Mouse (Mus musculus): ENCODE measurements around the gene Msrb3.

Msrb3 gene

GRCm38 (mm10) chr10:120895899-120896289, 3.0 kb downstream of the Msrb3 start:
- DNase-seq: no peak

DNA sequence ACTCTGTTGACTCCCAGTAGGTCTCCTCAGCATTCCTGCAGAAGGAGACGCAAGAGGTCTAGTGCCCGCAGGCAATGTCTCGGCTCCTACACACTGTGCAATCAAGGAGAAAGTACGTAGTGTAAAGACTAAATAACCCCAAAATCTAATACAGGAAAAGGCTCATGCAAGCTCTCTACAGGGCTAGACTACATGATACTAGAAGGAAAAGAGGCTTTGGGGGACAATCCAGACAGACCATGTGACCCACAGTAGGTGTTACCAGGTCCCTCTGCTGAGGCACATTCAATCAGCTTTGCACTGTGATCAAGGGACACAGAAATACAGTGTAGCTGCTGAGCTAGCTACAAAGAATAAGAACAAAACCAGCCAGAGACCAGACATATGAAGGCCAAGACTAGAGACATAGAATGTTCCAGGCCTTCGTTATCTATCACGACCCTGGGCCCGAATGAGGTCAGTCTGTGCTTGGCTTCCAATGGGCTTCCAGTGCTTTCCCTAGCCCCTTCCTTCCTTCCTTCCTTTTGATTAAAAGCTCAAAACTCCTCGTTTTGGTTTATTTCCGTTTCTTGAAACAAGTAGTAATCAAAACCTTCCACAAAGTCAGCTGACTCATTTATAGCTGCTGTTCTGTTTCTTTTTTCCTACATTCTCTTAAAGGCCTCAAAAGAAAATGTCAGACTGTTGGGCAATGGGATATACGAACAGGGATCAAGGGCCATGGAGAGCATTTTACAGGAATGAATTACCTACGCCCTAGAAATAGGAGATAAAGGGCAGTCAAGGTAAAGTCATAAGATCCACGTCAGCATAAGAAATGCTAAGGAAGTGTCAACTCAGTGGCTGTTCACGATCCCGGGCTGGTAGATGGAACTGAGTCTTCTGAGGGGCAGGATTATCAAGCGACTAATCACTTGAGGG, 3.7 kb downstream of the Msrb3 start:
- DNase-seq: no peak

GRCm38 (mm10) chr10:120893938-120894337, 5.0 kb downstream of the Msrb3 start:
- DNase-seq: no peak

GRCm38 (mm10) chr10:120891131-120891530, 7.8 kb downstream of the Msrb3 start:
- no peak for DNase-seq

GRCm38 (mm10) chr10:120890592-120890991, 8.3 kb downstream of the Msrb3 start:
- DNase-seq: no peak

DNA sequence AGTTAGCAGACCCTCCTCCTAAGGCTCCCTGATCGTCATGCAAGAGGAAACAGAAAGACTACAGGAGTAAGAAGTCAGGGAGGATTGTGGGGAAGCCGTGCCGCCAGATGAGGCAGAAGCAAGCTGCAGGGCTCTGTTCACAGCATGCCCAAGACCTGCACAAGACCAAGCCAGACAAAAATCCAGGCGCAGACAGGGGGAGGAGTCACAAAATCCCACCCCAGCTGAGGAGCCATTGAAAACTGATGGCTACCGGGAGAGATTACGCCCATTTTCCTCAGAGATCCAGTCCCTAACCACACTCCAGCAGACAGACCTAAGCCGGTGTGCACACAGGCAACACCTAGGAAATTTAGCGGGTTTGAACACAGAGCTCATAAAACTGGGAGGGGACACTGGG, 10.4 kb downstream of the Msrb3 start:
- no peak for DNase-seq

- DNase-seq: no peak
These were observed 14.7 kb downstream of the Msrb3 start for GRCm38 (mm10) chr10:120884220-120884619.

DNA sequence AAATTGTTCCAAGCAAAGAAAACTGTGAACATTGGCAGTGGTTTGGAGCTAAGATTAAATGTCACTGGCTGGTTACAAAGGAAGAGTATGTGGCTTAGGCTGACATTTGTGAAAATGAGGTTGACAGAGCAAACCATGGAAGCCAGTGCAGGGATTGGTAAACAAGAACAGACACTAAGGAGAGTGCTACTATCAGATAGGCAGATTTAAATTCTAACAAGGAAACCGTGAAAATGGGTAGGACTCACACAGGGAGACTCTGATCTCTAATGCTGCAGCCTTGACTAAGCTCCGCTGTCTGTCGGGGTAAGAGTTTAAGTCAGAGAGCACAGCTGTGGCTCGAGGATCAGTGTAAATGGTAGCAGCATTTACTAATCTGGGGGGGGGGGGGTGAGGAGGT, 15.2 kb downstream of the Msrb3 start:
- DNase-seq: no peak

GRCm38 (mm10) chr10:120883069-120883415, 15.9 kb downstream of the Msrb3 start:
- no peak for DNase-seq

- no peak for DNase-seq
These were observed 16.4 kb downstream of the Msrb3 start for GRCm38 (mm10) chr10:120882347-120883068.

- no peak for DNase-seq
These were observed 22.2 kb downstream of the Msrb3 start for GRCm38 (mm10) chr10:120876549-120877270.

DNA sequence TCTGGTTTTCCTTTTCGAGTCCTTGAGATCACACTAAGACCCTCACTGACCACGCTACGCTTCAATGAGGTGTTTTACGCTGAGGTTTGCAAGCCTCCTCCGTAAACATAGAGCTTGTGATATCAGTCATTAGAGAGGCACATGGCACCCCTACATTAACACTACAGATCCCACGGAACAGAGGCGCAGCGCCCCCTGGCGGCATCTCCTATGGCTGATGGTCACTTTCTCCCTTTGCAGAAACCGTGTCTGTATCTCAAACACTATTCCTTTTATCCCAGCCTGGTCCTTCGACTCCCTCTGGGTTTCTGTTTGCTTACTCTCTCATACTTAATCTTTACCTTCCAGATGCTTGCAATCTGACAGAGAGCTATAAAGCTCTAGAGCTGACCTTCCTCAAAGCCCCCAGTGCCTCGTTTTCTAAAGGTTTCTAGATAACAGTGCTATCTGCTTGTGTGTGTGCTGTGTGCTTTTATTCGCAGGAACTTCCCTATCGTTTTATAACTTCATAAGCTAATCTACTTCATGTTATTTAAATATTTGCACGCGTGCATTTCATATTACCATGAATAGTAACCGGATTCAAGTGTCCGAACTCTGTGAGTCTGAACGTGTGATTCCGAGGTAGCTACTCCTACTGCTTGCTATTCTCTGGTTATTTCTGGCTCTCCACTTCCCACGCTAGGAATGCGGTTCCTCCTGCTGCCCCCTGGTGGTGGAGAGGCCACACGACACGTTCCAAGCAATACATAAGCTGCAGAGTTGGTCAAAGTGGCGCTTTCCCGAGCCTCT, 23.0 kb downstream of the Msrb3 start:
- DNase-seq: peak; percentile 90

GRCm38 (mm10) chr10:120874261-120874660, 24.6 kb downstream of the Msrb3 start:
- DNase-seq: no peak

DNA sequence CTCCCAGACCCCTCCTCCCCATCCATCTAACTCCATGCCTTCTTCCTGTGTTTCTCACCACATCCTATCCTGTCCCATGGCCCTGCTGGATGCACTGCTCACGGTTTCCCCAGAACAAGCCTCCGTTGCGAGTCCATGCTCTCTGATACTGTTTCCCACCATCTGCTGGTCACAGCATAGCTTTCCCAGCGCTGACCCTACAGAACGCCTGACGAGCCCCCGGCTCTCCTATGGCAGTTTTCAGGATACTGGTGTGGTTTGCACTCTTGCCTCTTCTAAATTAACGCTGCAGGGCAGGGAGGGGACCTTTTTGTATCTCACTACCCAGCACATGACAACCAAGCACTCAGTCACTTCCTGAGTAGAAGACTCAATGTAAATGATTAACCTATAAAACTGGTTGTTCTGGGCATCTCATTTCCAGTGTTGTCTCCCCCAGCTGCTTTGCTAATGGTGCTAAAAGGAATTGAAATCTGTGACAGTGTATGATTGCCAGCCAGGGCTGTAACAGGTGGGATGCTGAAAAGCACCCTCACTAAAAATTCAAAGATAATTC, 25.2 kb downstream of the Msrb3 start:
- DNase-seq: no peak

DNA sequence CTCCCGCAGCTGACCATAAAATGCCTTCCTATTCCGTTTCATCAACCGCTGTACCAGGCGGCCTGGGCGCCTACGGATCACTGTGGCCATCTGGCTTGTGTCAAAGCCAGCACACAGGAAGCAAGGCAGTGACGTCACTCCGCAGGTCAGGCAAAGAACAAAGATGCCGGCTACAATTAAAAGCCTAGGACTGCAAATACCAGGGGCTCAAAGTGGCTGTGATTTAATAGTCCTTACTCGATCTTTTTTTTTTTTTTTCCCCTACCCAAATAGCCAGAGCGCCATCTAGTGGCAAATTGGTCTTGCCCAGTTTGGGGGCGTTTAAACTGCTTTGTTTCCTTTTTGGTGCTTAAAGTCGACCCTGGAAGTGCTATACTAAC, 26.4 kb downstream of the Msrb3 start:
- peak; percentile 25 for DNase-seq

DNA sequence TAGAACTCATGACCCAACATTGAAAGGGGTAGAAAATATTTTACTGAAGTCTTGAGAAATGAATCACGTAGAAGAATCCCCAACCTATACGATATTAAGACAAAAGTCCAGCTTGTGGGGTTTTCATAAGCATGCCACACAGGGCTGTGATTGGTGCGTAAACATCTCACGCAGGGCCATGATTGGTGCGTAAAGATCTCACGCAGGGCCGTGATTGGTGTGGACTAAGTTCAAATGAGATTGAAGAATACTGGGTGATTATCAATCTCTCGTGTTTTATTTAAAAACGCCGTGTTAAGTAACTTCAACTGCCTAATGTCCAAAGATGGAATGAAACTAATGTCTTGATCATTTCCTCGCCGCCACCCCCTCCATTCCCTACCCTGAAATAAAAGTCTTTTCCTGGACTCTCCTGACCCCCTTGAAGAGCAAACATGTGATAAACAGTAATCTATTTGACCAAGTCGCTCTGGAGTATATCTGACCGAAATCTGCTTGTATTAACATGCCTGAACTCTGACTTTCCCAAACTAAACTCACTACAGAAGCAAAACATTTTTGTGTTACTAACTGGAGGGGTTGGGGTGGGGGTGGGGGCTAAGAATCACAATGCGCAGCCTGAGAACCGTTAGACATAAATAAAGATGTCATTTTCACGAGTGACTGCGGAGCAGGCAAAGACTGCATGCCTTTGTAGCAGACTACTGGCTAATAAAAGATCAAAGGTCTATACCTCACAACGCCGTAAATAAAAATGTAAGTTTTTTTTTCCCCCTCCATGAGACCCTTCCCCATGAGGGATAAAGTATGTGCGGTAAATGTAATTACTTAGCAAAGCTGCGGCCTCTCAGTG, 27.0 kb downstream of the Msrb3 start:
- no peak for DNase-seq

GRCm38 (mm10) chr10:120871096-120871495, 27.8 kb downstream of the Msrb3 start:
- DNase-seq: no peak

- no peak for DNase-seq
These were observed 29.6 kb downstream of the Msrb3 start for GRCm38 (mm10) chr10:120869241-120869775.

GRCm38 (mm10) chr10:120864446-120864845, 34.5 kb downstream of the Msrb3 start:
- DNase-seq: peak; percentile 80

- no peak for DNase-seq
These were observed 37.2 kb downstream of the Msrb3 start for GRCm38 (mm10) chr10:120861674-120862073.

DNA sequence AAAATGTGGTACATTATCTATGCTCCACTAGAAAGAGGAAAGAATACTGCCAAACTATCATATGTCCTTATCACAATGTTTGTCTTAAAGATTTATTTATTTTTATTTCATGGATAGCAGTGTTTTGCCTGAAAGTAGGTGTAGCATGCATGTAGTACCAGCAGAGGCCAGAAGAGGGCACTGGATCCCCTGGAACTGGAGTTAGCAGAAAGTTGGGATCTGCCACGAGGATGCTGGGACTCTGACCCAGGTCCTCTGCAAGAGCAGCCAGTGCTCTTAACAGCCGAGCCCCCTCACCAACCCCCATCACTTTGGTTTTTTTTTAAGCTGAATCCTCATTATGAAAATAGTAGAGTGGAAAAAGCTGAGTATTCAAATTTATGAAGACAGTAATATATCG, 37.7 kb downstream of the Msrb3 start:
- DNase-seq: peak; percentile 50
